Mouse (Mus musculus): ENCODE data around the gene Nap1l2. TPM values are rescaled to one million over a fixed set of nuclear protein-coding genes. Genes with fewer than 3 reads are reported as not detected.
A peak's percentile ranks its signal among the peaks of the same experiment; 100 is the strongest.
"Not testable (repeated sequence)": the region's sequence is repeated elsewhere in the genome, so short reads cannot be mapped to it uniquely, and the experiment has no call there.

Gene Nap1l2
- polyA plus RNA-seq, 2 experiments: 0.98 to 1.2 TPM

- DNase-seq (ENCODE audit: low spot score) (no peak), ATAC-seq (ENCODE audit: low FRiP score, low read depth) (no peak)
- no peaks in the 10 kb centered on the region for H3K9me3 ChIP-seq (ENCODE audit: control insufficient read depth, low read length)
- no peak overlapping the region for H3K4me2 ChIP-seq (replicated peaks; ENCODE audit: low read depth, low read length, severe bottlenecking)
- WGBS: 73% methylated on average over 4 of the region's 4 CpGs
- no peak overlapping the region for H3K4me3 ChIP-seq (replicated peaks; ENCODE audit: low read length)
- TF ChIP-seq POLR2A (IDR thresholded peaks at IDR 0.05; ENCODE audit: borderline replicate concordance, extremely low read depth, insufficient read depth, insufficient read length): no peak
- H3K9ac ChIP-seq (ENCODE audit: low read depth, low read length, severe bottlenecking): no peak overlapping the region
- no peaks in the 10 kb centered on the region; the same call in 1 of the 2 replicates for H3K27me3 ChIP-seq (ENCODE audit: control insufficient read depth, insufficient read depth, low read length)
- H3K27ac ChIP-seq (replicated peaks; ENCODE audit: low read depth, low read length): no peak overlapping the region
- no peaks in the 10 kb centered on the region for H3K36me3 ChIP-seq (ENCODE audit: control insufficient read depth, insufficient read depth, low read length)
- H3K4me1 ChIP-seq (ENCODE audit: control insufficient read depth, insufficient read depth, low read length): no peaks in the 10 kb centered on the region
Observed at GRCm38 (mm10) chrX:103179771-103180558, 6.5 kb downstream of the Nap1l2 start.

- not testable (repeated sequence) for H3K36me3 ChIP-seq (ENCODE audit: control insufficient read depth, insufficient read depth, low read length)
- H3K4me2 ChIP-seq (replicated peaks; ENCODE audit: low read depth, low read length, severe bottlenecking): peak overlapping the region; percentile 28; the same call in 1 of the 2 replicates
- WGBS: 20% methylated on average over 21 of the region's 83 CpGs
Observed at GRCm38 (mm10) chrX:103164948-103165605, 21.4 kb downstream of the Nap1l2 start.

GRCm38 (mm10) chrX:103156134-103156533, 30.3 kb downstream of the Nap1l2 start:
- no peaks in the 10 kb centered on the region for H3K9me3 ChIP-seq (ENCODE audit: control insufficient read depth, low read length)
- no peaks in the 10 kb centered on the region for H3K27me3 ChIP-seq (ENCODE audit: control insufficient read depth, insufficient read depth, low read length)
- no peak overlapping the region for H3K4me3 ChIP-seq (replicated peaks; ENCODE audit: low read length)
- H3K9ac ChIP-seq (ENCODE audit: low read depth, low read length, severe bottlenecking): no peak overlapping the region
- H3K36me3 ChIP-seq (ENCODE audit: control insufficient read depth, insufficient read depth, low read length): no peaks in the 10 kb centered on the region
- H3K27ac ChIP-seq (replicated peaks; ENCODE audit: low read depth, low read length): no peak overlapping the region
- no peaks in the 10 kb centered on the region for H3K4me1 ChIP-seq (ENCODE audit: control insufficient read depth, insufficient read depth, low read length)
- no peak overlapping the region for H3K4me2 ChIP-seq (replicated peaks; ENCODE audit: low read depth, low read length, severe bottlenecking)
- no peak for DNase-seq (ENCODE audit: low spot score)
- WGBS: 52% methylated on average over 1 of the region's 1 CpGs
- TF ChIP-seq POLR2A (IDR thresholded peaks at IDR 0.05; ENCODE audit: borderline replicate concordance, extremely low read depth, insufficient read depth, insufficient read length): no peak
- ATAC-seq (ENCODE audit: low FRiP score, low read depth): no peak

More at GRCm38 (mm10) chrX:103164948-103165605, 21.4 kb downstream of the Nap1l2 start:
- H3K4me3 ChIP-seq (replicated peaks; ENCODE audit: low read length): peak overlapping the region; percentile 30
- DNase-seq (ENCODE audit: low spot score); H3K27me3 ChIP-seq (ENCODE audit: control insufficient read depth, insufficient read depth, low read length); H3K27ac ChIP-seq (replicated peaks; ENCODE audit: low read depth, low read length); H3K4me1 ChIP-seq (ENCODE audit: control insufficient read depth, insufficient read depth, low read length); H3K9me3 ChIP-seq (ENCODE audit: control insufficient read depth, low read length); H3K9ac ChIP-seq (ENCODE audit: low read depth, low read length, severe bottlenecking): not testable (repeated sequence)
- ATAC-seq (ENCODE audit: low FRiP score, low read depth): peak; percentile 77

- no peaks in the 10 kb centered on the region for H3K36me3 ChIP-seq (ENCODE audit: control insufficient read depth, insufficient read depth, low read length)
- no peak for TF ChIP-seq POLR2A (IDR thresholded peaks at IDR 0.05; ENCODE audit: borderline replicate concordance, extremely low read depth, insufficient read depth, insufficient read length)
- H3K4me3 ChIP-seq (replicated peaks; ENCODE audit: low read length): no peak overlapping the region
- no peaks in the 10 kb centered on the region for H3K4me1 ChIP-seq (ENCODE audit: control insufficient read depth, insufficient read depth, low read length)
- ATAC-seq (ENCODE audit: low FRiP score, low read depth) (no peak), DNase-seq (ENCODE audit: low spot score) (no peak)
- H3K27ac ChIP-seq (replicated peaks; ENCODE audit: low read depth, low read length): no peak overlapping the region
- no peaks in the 10 kb centered on the region for H3K9me3 ChIP-seq (ENCODE audit: control insufficient read depth, low read length)
- no peak overlapping the region for H3K4me2 ChIP-seq (replicated peaks; ENCODE audit: low read depth, low read length, severe bottlenecking)
- no peaks in the 10 kb centered on the region for H3K27me3 ChIP-seq (ENCODE audit: control insufficient read depth, insufficient read depth, low read length)
- 82% methylated on average over 3 of the region's 3 CpGs for WGBS
- H3K9ac ChIP-seq (ENCODE audit: low read depth, low read length, severe bottlenecking): no peak overlapping the region
Observed at GRCm38 (mm10) chrX:103138549-103138948, 47.9 kb downstream of the Nap1l2 start.

Other genes with a start within 250 kb of the Nap1l2 start
- not detected in 2 replicates for gene Cdx4, start 134.8 kb upstream of the Nap1l2 start, polyA plus RNA-seq (2012; rRNA removed)
- 0.10 TPM in 1 of 2 replicates, not detected in the other for gene Cdx4, start 134.8 kb upstream of the Nap1l2 start, polyA plus RNA-seq (2014; fragmentation: Nextera tagmentation; extraction: Ambion mirVana)
- 2.6 and 3.2 TPM in 2 replicates for gene Chic1, start 169.8 kb upstream of the Nap1l2 start, polyA plus RNA-seq (2012; rRNA removed)
- gene Chic1, start 169.8 kb upstream of the Nap1l2 start, polyA plus RNA-seq (2014; fragmentation: Nextera tagmentation; extraction: Ambion mirVana): 2.0 and 3.3 TPM in 2 replicates
- 1.2 and 1.7 TPM in 2 replicates for gene Tsx, start 227.8 kb upstream of the Nap1l2 start, polyA plus RNA-seq (2012; rRNA removed)
- gene Tsx, start 227.8 kb upstream of the Nap1l2 start, polyA plus RNA-seq (2014; fragmentation: Nextera tagmentation; extraction: Ambion mirVana): 0.32 and 0.35 TPM in 2 replicates
- gene Gm26992, start 235.4 kb upstream of the Nap1l2 start, polyA plus RNA-seq (2012; rRNA removed): not detected in 2 replicates
- not detected in 2 replicates for gene Gm26992, start 235.4 kb upstream of the Nap1l2 start, polyA plus RNA-seq (2014; fragmentation: Nextera tagmentation; extraction: Ambion mirVana)